Mouse (Mus musculus) spleen, postnatal 4 days (tissue): ENCODE measurements around the gene Nrxn1.

Experiments used
- DNase-seq, 2 experiments: peaks; one replicate each; pipeline ENCODE4 v3.0.0; 2022; ENCODE audit warnings: low spot score in 2 of 2

Gene Nrxn1

GRCm38 (mm10) chr17:91093042-91093080, at the start of gene Nrxn1:
Gene Nrxn1 (minus strand): TSS chr17:91093071.
- DNase-seq = no peak

DNA sequence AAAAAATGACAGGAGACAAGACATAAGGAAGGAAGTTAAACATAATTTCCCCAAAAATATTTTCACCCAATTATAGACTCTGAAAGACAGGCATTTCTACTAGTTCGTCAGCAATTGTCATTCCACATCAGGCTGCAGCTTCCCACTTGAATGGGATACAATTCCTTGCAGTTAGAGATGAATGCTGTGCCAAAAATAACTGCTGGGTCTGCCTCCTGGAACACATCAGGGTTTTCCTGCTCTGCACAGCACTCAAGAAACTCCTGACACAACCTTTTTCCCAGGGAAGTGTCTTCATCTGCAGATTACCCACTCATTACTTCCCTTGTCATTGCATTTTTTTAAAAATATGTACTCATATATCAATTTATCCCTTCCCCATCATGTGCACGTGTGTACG, 44.0 kb upstream of the Nrxn1 start:
- no peak for DNase-seq

DNA sequence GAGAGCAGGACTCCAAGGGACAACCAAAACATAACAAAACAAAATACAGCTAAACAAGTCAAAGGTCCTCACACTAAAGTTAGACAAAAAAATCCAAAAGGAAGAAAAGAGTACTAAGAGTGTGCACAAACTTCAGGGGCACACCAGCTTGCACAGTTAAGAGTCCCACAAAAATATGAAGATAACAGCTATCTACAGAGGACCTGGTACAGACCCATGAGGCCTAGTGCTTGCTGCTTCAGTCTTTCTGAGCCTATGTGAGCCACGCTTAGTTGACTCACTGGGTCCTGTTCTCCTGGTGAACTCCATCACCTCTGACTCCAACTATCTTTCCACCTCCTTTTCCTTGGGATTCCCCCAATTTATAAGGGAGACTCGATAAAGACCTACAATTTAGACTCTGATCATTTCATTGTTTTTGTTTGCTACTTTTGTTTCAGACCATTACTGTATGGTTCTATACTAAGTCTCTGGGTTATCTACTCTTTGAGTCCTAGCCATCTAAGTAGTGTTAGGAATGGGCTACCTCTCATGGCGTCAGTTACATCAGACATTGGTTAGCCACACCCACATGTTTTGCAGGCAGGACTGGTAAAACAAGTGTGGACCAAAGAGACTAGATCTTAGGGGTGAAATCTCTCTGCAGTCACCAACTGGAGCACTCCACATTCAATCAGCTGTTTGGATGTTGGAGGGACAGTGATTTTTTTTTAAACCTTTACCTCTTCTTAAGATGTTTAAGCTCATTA, 20.2 kb upstream of the Nrxn1 start:
- DNase-seq = no peak

- DNase-seq = no peak
Observed at GRCm38 (mm10) chr17:91112085-91112484, 19.2 kb upstream of the Nrxn1 start.

DNA sequence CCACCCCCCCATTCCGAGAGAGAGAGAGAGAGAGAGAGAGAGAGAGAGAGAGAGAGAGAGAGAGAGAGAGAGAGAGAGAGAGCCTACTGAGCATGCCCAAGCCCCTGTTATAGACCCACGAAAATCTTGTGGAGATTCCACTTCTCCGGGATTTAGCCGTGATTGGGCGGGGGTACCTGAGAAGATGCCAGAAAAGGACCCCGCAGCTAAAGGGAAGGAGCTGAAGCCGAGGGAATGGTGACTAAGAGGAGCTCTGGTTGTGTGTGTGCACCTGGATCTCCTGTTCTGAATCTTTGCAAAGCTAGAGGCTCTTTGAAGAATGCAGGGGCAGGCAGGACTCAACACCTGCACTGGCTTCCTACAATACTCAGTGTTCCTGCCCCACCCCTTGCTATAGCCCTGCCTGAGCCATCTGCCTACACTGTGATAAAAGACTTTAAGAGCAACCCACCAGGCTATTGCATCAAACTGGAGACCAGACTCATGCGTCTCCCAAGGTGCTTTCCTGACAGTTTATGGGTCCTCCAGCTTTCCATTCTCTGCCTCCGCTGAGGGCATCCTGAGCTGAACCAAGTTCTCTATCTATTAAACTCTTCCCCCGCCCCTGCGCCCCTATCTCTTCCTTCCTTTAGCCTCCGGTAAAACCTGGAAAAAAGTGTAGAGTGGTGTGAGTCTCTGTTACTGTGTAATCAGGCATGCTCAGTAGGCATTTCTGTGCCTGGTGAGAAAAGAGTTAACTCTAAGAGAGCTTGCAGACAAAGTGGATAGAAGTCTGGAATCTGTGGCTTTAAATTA, 407 bp upstream of the Nrxn1 start:
- no peak for DNase-seq

GRCm38 (mm10) chr17:91092421-91093041, 340 bp downstream of the Nrxn1 start:
- DNase-seq = no peak

DNA sequence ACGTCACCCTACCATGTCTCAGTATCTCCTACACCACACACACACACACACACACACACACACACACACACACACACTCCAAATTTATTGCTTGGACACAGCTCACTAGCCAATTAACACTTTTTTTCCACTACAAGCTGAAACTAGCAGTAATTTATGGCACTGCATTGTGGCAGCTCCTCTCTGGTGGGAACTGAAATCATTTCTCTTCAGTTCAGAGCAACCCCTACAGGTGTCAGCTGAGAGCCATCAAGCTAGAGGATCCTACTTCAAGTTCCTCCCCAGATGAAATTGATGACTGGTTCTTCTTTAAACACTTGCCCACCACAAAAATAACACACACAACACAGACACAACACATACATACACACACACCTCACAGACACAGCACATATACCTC, 2.2 kb downstream of the Nrxn1 start:
- no peak for DNase-seq

DNA sequence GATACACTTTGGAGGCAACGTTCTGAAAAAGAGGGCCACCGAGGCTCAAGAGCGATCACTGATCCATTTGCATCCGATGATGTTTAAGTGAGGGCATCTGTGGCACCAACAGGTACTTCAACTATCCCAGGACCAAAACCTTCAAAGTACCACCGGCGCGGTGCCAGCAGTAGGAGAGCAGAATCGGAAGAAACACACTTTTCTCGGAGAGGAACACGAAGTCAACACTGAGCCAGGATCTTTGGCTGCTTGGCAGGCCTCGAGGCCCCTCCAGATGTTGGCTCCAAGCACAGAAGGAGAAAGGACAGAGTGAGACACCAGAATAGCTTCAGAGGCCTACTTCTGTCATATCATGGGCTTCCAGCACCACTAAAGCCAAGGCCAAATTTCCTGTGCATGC, 3.9 kb downstream of the Nrxn1 start:
- DNase-seq = no peak

GRCm38 (mm10) chr17:91088037-91088715, 4.7 kb downstream of the Nrxn1 start:
- peak in 1 of 2 experiments; percentile 60 for DNase-seq

- DNase-seq = no peak
Observed at GRCm38 (mm10) chr17:91086412-91086811, 6.5 kb downstream of the Nrxn1 start.

GRCm38 (mm10) chr17:91085416-91085815, 7.5 kb downstream of the Nrxn1 start:
- DNase-seq = no peak

GRCm38 (mm10) chr17:91079096-91079495, 13.8 kb downstream of the Nrxn1 start:
- DNase-seq = no peak

DNA sequence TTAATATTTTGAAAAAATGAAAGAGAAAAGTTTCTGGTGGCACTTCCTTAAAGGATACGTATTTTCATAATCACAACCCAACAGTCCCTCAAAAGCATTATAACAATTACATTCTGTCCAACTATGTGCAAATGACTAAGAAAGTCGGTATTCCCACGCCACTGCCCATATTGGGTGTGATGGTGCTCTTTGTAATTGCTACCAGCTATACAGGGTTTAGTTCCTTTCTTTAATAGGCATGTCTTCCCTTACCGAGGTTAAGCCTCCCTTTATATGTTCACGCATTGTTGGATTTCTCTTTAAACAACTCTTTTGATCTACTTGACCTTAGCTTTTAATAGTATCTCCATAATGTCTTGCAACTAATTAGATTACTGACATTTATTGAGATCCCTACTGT, 18.1 kb downstream of the Nrxn1 start:
- no peak for DNase-seq

- DNase-seq = no peak
Observed at GRCm38 (mm10) chr17:91033466-91033865, 59.4 kb downstream of the Nrxn1 start.

GRCm38 (mm10) chr17:91025061-91025623, 67.7 kb downstream of the Nrxn1 start:
- DNase-seq = no peak

DNA sequence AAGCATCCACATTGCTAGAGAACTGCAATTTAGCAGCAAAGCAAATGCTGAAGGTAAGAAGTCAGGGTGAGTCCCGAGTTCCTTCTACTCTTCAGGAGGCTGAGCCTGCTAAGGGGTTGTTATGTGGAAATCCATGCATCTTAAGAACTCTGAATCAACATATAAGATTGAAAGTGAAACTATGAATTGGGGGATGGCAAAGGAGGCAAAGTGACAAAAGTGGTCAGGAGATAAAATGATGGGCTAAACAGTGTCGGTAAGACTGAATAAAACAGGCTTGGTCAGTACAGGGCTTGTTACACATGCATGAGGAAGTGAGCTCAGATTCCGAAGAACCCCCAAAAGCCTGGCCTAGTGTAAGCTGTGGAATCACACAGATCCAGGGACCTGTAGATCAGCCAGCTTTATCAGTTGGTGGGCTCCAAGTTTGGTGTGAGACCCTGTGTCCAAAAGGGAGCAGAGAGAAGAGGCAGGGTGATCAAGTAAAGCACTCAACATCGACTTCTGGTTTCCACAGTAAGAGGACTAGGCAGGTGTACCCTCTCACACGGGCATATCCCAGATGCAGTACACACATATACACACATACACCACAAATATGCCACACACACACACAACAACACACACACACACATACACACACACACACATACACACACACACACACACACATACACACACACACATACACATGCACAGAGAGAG, 85.3 kb downstream of the Nrxn1 start:
- DNase-seq = no peak

DNA sequence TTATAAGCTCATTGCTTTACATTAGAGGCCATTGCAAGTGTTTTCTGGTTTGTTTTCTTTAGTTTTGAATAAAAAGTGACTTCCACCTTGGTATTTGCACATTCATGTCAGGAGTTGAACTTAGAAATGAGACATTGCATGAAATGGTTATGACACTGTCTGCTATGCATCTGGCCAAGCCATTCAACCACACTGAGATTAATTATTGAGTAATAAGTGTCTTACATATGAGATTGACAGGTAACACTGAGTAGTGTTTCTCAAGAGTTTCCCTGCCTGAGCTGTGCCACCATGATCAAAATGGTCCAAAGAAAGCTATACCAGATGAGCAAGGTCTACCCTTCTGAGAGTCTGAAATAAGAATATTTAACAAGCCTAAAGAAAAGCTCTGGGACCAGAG, 92.5 kb downstream of the Nrxn1 start:
- no peak for DNase-seq

DNA sequence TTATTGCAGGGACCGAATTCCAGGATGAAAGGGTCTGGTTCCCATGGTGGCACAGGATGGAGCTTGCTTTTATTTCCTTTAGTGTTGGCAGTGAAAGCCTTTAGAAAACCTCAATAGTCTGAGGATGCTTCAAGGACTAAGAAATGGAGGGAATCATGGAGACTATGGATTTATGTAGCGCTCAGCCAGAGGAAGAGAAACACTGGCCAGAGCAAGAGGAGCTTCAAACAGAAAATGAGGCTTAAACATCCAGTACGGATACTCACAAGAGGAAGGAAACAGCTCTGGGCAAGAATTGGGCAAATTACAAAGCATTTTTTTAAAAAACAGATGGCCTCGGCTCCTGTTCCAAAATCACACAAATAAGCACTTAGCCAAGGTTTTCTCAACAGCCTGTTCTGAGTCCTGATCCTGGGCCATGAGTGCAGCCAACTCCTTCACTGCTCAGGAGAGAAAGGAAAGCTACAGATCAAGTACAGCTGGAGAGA, 93.2 kb downstream of the Nrxn1 start:
- no peak for DNase-seq

- DNase-seq = no peak
Observed at GRCm38 (mm10) chr17:90997714-90998113, 95.2 kb downstream of the Nrxn1 start.

DNA sequence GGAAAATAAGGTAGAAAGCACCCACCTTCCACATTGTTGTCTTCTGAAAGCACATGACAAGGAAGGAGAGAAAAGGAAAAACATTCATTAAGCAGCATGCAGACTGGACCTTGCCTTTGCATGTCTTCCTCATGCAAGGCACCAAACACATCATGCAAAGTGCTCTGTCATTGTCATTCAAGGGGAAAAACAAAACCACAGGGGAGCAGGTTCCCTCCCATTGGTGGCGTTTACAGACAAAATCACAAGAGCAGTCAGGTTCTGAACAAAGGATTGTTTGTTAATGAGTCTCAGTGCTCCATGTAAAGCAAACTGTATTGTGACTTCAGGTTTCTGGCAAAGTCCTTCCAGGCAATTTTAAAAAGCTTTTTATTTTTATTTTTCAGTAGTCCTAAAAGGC, 97.4 kb downstream of the Nrxn1 start:
- DNase-seq = no peak

DNA sequence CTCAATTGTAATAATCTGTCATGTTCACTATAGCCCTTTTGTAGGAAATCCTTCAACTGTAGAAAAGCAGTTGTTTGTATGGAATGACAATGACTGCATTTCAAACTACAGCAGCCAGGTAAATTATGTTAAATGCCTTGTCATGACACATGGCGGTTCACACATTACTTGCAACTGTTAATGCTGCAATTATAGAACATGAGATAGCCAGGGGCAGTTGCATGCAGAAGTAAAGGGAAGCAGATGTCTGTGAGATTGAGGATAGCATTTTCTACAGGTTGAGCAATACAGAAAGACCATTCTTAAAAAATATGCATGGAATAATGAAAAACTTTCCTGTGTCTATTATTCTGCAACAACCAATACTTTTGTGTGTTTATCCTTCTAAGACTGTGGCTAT, 98.6 kb downstream of the Nrxn1 start:
- DNase-seq = no peak

DNA sequence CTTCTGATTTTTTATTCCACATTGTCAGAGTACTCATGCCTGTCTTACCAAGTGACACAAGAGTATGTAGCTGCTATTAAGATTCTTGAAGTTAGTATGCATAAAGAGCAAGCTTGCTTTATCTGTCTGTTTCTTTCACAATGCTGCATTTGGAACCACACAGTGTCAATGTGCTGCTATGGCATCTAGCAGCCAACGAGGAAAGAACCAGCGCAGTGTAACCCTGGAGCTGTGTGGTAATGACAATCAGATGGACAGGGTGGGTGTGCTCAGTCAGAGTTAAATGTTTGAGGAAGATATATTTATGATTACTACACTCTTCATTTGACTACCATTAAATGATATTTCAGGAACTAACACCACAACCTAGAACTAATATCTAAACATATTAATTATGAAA, 102.1 kb downstream of the Nrxn1 start:
- DNase-seq = no peak
